Mouse (Mus musculus): ENCODE results near the gene Arrdc4. TPM values are rescaled to one million over a fixed set of nuclear protein-coding genes. Genes with fewer than 3 reads are reported as not detected.

Arrdc4 gene
- polyA plus RNA-seq (2012; rRNA removed; ENCODE audit: low replicate concordance), result 11.3 and 14.5 TPM in 2 replicates

GRCm38 (mm10) chr7:68748761-68749635, at the start of gene Arrdc4:
Arrdc4 (minus strand) TSS chr7:68749241.

All from subcutaneous adipose tissue, adult 2 months (tissue).